Mouse (Mus musculus) MEL (cell line): ENCODE data around the gene 1700042G07Rik. TPM values are rescaled to one million over a fixed set of nuclear protein-coding genes. Genes with fewer than 3 reads are reported as not detected.

Source experiments
- DNase-seq: peaks from one replicate; pipeline ENCODE4 v3.0.0; 2011; ENCODE audit warnings: low read depth, low spot score
- H3K27ac ChIP-seq: 2 replicates; pipeline ENCODE4 v1.5.1; 2012; ENCODE audit warnings: low read depth, mild to moderate bottlenecking, control low read depth, low read length, moderate library complexity; ENCODE audit not compliant: control insufficient read depth
- H3K27me3 ChIP-seq, 2 experiments: fragments of 150-350 bp in 1 of 2; sonication (generic) in 1 of 2; 2 replicates each; pipeline ENCODE4 v1.6.1; 2012; ENCODE audit warnings: low read length in 2 of 2, mild to moderate bottlenecking in 2 of 2, improper control_type of control experiment in 1 of 2, moderate library complexity in 1 of 2; ENCODE audit not compliant: insufficient read depth in 2 of 2, control insufficient read depth in 1 of 2
- H3K36me3 ChIP-seq, 2 experiments: 2 replicates each; pipeline ENCODE4 v1.6.1; 2012 to 2014; ENCODE audit warnings: low read length in 2 of 2, improper control_type of control experiment in 1 of 2, inconsistent platforms in 1 of 2, mild to moderate bottlenecking in 1 of 2; ENCODE audit not compliant: insufficient read depth in 2 of 2, control insufficient read depth in 1 of 2
- H3K4me1 ChIP-seq, 2 experiments: fragments of 150-350 bp in 1 of 2; sonication (generic) in 1 of 2; 2 replicates each; pipeline ENCODE4 v1.6.1; 2012; ENCODE audit warnings: low read length in 2 of 2, improper control_type of control experiment in 1 of 2, mild to moderate bottlenecking in 1 of 2; ENCODE audit not compliant: insufficient read depth in 2 of 2, control insufficient read depth in 1 of 2
- H3K4me3 ChIP-seq, 2 experiments: fragments of 150-350 bp in 1 of 2; sonication (generic) in 1 of 2; 2 replicates each; pipeline ENCODE4 v1.5.1; 2012; ENCODE audit warnings: low read depth in 2 of 2, low read length in 2 of 2, mild to moderate bottlenecking in 2 of 2, moderate library complexity in 2 of 2, control low read depth in 1 of 2, improper control_type of control experiment in 1 of 2; ENCODE audit not compliant: control insufficient read depth in 1 of 2, insufficient read depth in 1 of 2
- H3K79me2 ChIP-seq: 2 replicates; pipeline ENCODE4 v1.6.1; 2012; ENCODE audit warnings: mild to moderate bottlenecking, low read length, moderate library complexity; ENCODE audit not compliant: control insufficient read depth, poor library complexity, insufficient read depth
- H3K9ac ChIP-seq: 2 replicates; pipeline ENCODE4 v1.6.1; 2012; ENCODE audit warnings: low read depth, mild to moderate bottlenecking, control low read depth, low read length, moderate library complexity; ENCODE audit not compliant: control insufficient read depth, poor library complexity, severe bottlenecking
- H3K9me3 ChIP-seq: fragments of 150-350 bp; sonication (generic); replicated peaks from 2 replicates; pipeline ENCODE4 v1.6.1; 2012; ENCODE audit warnings: mild to moderate bottlenecking, low read length, improper control_type of control experiment, moderate library complexity; ENCODE audit not compliant: insufficient read depth
- BHLHE40 ChIP-seq: IDR thresholded peaks from 2 replicates; pipeline ENCODE4 v1.6.1; 2012; ENCODE audit warnings: low read depth, mild to moderate bottlenecking, inconsistent platforms, low read length, improper control_type of control experiment, borderline replicate concordance
- CHD2 ChIP-seq: IDR thresholded peaks from 2 replicates; pipeline ENCODE4 v1.6.1; 2011; ENCODE audit warnings: low read length, improper control_type of control experiment
- CTCF ChIP-seq, 3 experiments: IDR thresholded peaks in 2 of 3; conservative IDR thresholded peaks in 1 of 3; 2 replicates each; pipeline ENCODE4 v1.5.1; 2011 to 2012; ENCODE audit warnings: low read length in 3 of 3, low read depth in 2 of 3, mild to moderate bottlenecking in 2 of 3, improper control_type of control experiment in 1 of 3, inconsistent platforms in 1 of 3, mixed read lengths in 1 of 3, moderate library complexity in 1 of 3; ENCODE audit not compliant: control insufficient read depth in 1 of 3, insufficient read depth in 1 of 3, poor library complexity in 1 of 3, severe bottlenecking in 1 of 3
- E2F4 ChIP-seq: IDR thresholded peaks from 2 replicates; pipeline ENCODE4 v1.6.1; 2011; ENCODE audit warnings: low read depth, low read length, improper control_type of control experiment, borderline replicate concordance
- GABPA ChIP-seq: IDR thresholded peaks from 2 replicates; pipeline ENCODE4 v1.6.1; 2012; ENCODE audit warnings: low read depth, mild to moderate bottlenecking, inconsistent platforms, low read length, improper control_type of control experiment, moderate library complexity
- GATA1 ChIP-seq: IDR thresholded peaks from 2 replicates; pipeline ENCODE4 v1.6.1; 2011; ENCODE audit warnings: low read depth, low read length, improper control_type of control experiment
- HCFC1 ChIP-seq: IDR thresholded peaks from 2 replicates; pipeline ENCODE4 v1.6.1; 2012; ENCODE audit warnings: low read depth, mild to moderate bottlenecking, inconsistent platforms, low read length, improper control_type of control experiment, moderate library complexity
- KAT2A ChIP-seq: conservative IDR thresholded peaks from 2 replicates; pipeline ENCODE4 v1.6.1; 2012; ENCODE audit warnings: low read depth, low read length, improper control_type of control experiment, inconsistent platforms
- MAFK ChIP-seq: IDR thresholded peaks from 2 replicates; pipeline ENCODE4 v1.6.1; 2011; ENCODE audit warnings: low read depth, mild to moderate bottlenecking, low read length, improper control_type of control experiment, borderline replicate concordance
- MAZ ChIP-seq: IDR thresholded peaks from 2 replicates; pipeline ENCODE4 v1.6.1; 2012; ENCODE audit warnings: low read depth, mild to moderate bottlenecking, inconsistent platforms, low read length, improper control_type of control experiment
- MEF2A ChIP-seq: IDR thresholded peaks from 2 replicates; pipeline ENCODE4 v1.6.1; 2014; ENCODE audit warnings: low read depth, mild to moderate bottlenecking, inconsistent platforms, low read length, improper control_type of control experiment; ENCODE audit not compliant: poor library complexity, insufficient replicate concordance, severe bottlenecking; ENCODE audit errors: extremely low read depth
- MXI1 ChIP-seq: IDR thresholded peaks from 2 replicates; pipeline ENCODE4 v1.6.1; 2011; ENCODE audit warnings: mild to moderate bottlenecking, low read depth, low read length, improper control_type of control experiment
- MYC ChIP-seq: IDR thresholded peaks from 2 replicates; pipeline ENCODE4 v1.6.1; 2011; ENCODE audit warnings: low read depth, mild to moderate bottlenecking, low read length, improper control_type of control experiment, moderate library complexity
- NELFE ChIP-seq: IDR thresholded peaks from 2 replicates; pipeline ENCODE4 v1.6.1; 2011; ENCODE audit warnings: low read depth, low read length, improper control_type of control experiment
- RAD21 ChIP-seq: IDR thresholded peaks from 2 replicates; pipeline ENCODE4 v1.6.1; 2011; ENCODE audit warnings: mild to moderate bottlenecking, low read depth, low read length, improper control_type of control experiment
- RCOR1 ChIP-seq: IDR thresholded peaks from 2 replicates; pipeline ENCODE4 v1.6.1; 2012; ENCODE audit warnings: low read depth, mild to moderate bottlenecking, inconsistent platforms, low read length, improper control_type of control experiment
- SMC3 ChIP-seq: IDR thresholded peaks from 2 replicates; pipeline ENCODE4 v1.6.1; 2011; ENCODE audit warnings: low read depth, low read length, improper control_type of control experiment
- TAL1 ChIP-seq: IDR thresholded peaks from 2 replicates; pipeline ENCODE4 v1.6.1; 2012; ENCODE audit warnings: mild to moderate bottlenecking, inconsistent platforms, low read length, moderate library complexity, mixed read lengths
- TBP ChIP-seq: IDR thresholded peaks from 2 replicates; pipeline ENCODE4 v1.8.0; 2011; ENCODE audit warnings: low read depth, low read length, improper control_type of control experiment
- TCF12 ChIP-seq: IDR thresholded peaks from 2 replicates; pipeline ENCODE4 v1.6.1; 2014; ENCODE audit warnings: low read depth, mild to moderate bottlenecking, inconsistent platforms, low read length, improper control_type of control experiment, moderate library complexity
- USF1 ChIP-seq: IDR thresholded peaks from 2 replicates; pipeline ENCODE4 v1.6.1; 2014; ENCODE audit warnings: low read depth, mild to moderate bottlenecking, inconsistent platforms, low read length, improper control_type of control experiment, moderate library complexity
- USF2 ChIP-seq, 2 experiments: IDR thresholded peaks; 2 replicates each; pipeline ENCODE4 v1.6.1; 2011 to 2012; ENCODE audit warnings: improper control_type of control experiment in 2 of 2, low read length in 2 of 2, borderline replicate concordance in 1 of 2, inconsistent platforms in 1 of 2, low read depth in 1 of 2, mild to moderate bottlenecking in 1 of 2; ENCODE audit not compliant: insufficient read depth in 1 of 2
- polyA plus RNA-seq, 2 experiments: library from polyadenylated mRNA; stranded (reverse) in 1 of 2; unstranded in 1 of 2; fragments of >175 nt in 1 of 2; fragments of >200 nt in 1 of 2; gene quantifications; 2 replicates each; pipeline versions ENCODE4 v1.2.1 to v1.2.4; 2012; ENCODE audit warnings: low replicate concordance in 2 of 2, low read depth in 1 of 2; ENCODE audit not compliant: insufficient read length in 2 of 2, insufficient read depth in 1 of 2, missing spikeins in 1 of 2
- total RNA-seq: library from RNA; depleted of rRNA; stranded (reverse); fragments of 300-350 nt; gene quantifications from 2 replicates; pipeline ENCODE4 v1.2.3, GENCODE M21; 2012

1700042G07Rik gene
- total and polyA plus RNA-seq, 3 experiments: not detected

DNA sequence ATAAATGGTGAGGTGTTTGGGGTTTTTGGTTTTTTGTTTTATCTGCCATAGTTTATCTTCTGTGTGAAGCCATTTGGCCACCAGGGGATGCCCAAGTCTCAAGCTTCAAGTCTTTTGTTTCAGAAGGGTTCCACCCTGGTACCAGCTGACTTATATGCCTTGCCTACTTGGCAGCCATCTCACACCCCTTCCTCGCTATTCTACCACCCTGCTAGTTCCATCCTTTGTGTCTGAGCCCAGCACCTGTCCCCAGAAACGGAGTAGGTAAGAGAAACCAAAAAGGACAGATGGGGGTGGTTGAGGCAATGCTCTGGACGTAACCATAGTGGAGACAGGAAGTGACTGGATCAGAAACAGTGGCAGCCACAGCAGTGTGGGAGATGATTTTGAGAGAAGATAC, 13.3 kb upstream of the 1700042G07Rik start:
- H3K4me1 ChIP-seq: peaks cover 10 to 15% of the 10 kb centered on the region in 2 experiments
- no peaks in the 10 kb centered on the region for H3K79me2 ChIP-seq
- no peaks in the 10 kb centered on the region for H3K27me3 ChIP-seq
- peaks cover 10 to 12% of the 10 kb centered on the region in 2 experiments for H3K36me3 ChIP-seq
- H3K4me3 ChIP-seq: no peak overlapping the region
- DNase-seq: peak; percentile 60
- no peak overlapping the region for H3K9ac ChIP-seq
- H3K9me3 ChIP-seq: no peaks in the 10 kb centered on the region
- no peak overlapping the region for H3K27ac ChIP-seq
- TF ChIP-seq TAL1 (no peak), USF1 (no peak), MEF2A (no peak), TBP (no peak), SMC3 (peak; percentile 48), GATA1 (peak; percentile 35; the same call in 1 of the 2 replicates), RCOR1 (no peak), CTCF (IDR thresholded peaks at IDR 0.05 in 2 of 3, conservative IDR thresholded peaks at IDR 0.05 in 1 of 3; ENCODE audit: control insufficient read depth in 1 of 3, insufficient read depth in 1 of 3, low read depth in 2 of 3, low read length in 3 of 3, poor library complexity in 1 of 3, severe bottlenecking in 1 of 3) (peak; percentile 29 to 68 (median 61); a peak in 5 of 6 replicates), RAD21 (peak; percentile 61)

DNA sequence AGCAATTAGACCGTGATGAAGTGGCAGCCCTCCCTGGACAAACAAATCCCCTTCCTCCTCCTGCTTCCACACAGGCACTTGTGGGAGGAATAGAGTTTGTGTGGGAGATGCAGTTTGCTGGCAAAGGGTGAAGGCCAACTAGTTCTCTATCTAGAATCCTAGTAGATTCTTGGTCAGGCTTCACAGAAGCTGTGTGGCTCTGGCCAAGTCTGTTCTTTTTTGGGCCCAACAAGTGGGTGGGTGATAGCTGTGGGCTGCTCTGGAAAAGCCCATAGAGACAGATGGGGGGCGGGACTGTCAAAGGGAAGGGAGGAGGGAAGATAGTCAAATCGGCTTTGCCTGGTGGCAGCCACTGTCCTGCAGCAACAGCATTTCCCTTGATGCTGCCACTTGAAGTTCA, 12.4 kb upstream of the 1700042G07Rik start:
- Histone ChIP-seq H3K4me3 (no peak overlapping the region), H3K27ac (no peak overlapping the region), H3K27me3 (no peaks in the 10 kb centered on the region), H3K4me1 (peaks cover 10 to 15% of the 10 kb centered on the region in 2 experiments), H3K9me3 (no peaks in the 10 kb centered on the region), H3K36me3 (peaks cover 9 to 12% of the 10 kb centered on the region in 2 experiments), H3K9ac (no peak overlapping the region), H3K79me2 (no peaks in the 10 kb centered on the region)
- DNase-seq: no peak
- TF ChIP-seq USF1: no peak
- no peak for TF ChIP-seq GATA1
- no peak for TF ChIP-seq MAZ
- no peak for TF ChIP-seq E2F4
- no peak for TF ChIP-seq MYC
- TF ChIP-seq CHD2: no peak
- no peak for TF ChIP-seq BHLHE40

DNA sequence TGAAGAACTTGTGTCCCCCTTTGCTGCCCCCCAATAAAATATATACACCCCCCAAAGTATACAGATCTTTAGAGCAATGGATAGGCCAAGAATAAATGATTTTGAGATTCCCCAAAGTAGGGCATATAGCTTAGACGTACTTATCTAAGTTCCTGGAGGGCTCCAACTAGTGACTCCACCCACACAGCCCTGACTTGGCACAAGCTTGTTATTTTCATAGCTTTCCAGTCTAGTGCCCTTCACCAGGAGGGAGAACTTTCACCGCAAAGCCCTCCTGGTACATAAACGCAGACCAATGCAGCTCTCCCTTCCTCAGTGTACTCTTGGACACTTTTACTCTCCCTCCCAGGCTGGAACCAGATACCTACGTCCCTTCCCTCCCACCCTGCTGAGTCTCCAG, 11.0 kb upstream of the 1700042G07Rik start:
- Histone ChIP-seq H3K4me3 (no peak overlapping the region), H3K27me3 (no peaks in the 10 kb centered on the region), H3K9me3 (no peaks in the 10 kb centered on the region), H3K9ac (no peak overlapping the region), H3K27ac (no peak overlapping the region), H3K79me2 (no peaks in the 10 kb centered on the region), H3K4me1 (peaks cover 10 to 15% of the 10 kb centered on the region in 2 experiments), H3K36me3 (peaks cover 0 to 12% of the 10 kb centered on the region in 2 experiments; a peak in 3 of 4 replicates)
- TF ChIP-seq MAFK (no peak), USF2 (IDR thresholded peaks at IDR 0.05; ENCODE audit: borderline replicate concordance in 1 of 2, insufficient read depth in 1 of 2, low read depth in 1 of 2, low read length in 2 of 2) (no peak), GATA1 (no peak), MXI1 (no peak), HCFC1 (no peak), TCF12 (no peak), NELFE (no peak), KAT2A (no peak), USF1 (no peak), GABPA (no peak)
- peak; percentile 54 for DNase-seq
